Mouse (Mus musculus): ENCODE measurements around the gene Kcnk4.
"Not testable (repeated sequence)": the region's sequence is repeated elsewhere in the genome, so short reads cannot be mapped to it uniquely, and the experiment has no call there.

DNA sequence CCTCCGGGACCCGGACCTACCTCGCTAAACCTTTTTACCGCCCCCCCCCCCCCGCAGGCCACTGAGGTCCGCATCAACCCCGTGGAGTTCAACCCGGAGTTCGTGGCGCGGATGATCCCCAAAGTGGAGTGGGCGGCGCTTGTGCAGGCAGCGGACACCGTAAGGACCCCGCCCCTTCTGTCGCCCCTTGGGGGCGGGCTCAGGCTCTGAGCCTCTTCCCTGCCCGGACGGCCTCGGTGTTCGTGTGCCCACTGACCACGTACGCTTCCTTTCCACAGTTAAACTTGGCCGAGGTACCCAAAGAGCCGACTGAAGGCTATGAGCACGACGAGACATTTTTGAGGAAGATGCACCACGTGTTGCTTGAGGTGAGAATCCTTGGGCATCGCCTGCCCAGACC lies 24.0 kb downstream of the Kcnk4 start:
- not testable (repeated sequence) for TF ChIP-seq CTCF (IDR thresholded peaks at IDR 0.05; ENCODE audit: low read depth, low read length); GATA1 (IDR thresholded peaks at IDR 0.05; ENCODE audit: borderline replicate concordance, low read length); POLR2AphosphoS5 (IDR thresholded peaks at IDR 0.05; ENCODE audit: insufficient replicate concordance, low read depth, low read length); TAL1 (conservative IDR thresholded peaks at IDR 0.05; ENCODE audit: low read depth, low read length); GATA2 (IDR thresholded peaks at IDR 0.05; ENCODE audit: borderline replicate concordance, low read depth, low read length)
